Mouse (Mus musculus): ENCODE data around the gene Senp3.
A peak's percentile ranks its signal among the peaks of the same experiment; 100 is the strongest.

Senp3 gene

GRCm38 (mm10) chr11:69680136-69680855 is 1.6 kb downstream of the Senp3 start:
- DNase-seq = no peak

DNA sequence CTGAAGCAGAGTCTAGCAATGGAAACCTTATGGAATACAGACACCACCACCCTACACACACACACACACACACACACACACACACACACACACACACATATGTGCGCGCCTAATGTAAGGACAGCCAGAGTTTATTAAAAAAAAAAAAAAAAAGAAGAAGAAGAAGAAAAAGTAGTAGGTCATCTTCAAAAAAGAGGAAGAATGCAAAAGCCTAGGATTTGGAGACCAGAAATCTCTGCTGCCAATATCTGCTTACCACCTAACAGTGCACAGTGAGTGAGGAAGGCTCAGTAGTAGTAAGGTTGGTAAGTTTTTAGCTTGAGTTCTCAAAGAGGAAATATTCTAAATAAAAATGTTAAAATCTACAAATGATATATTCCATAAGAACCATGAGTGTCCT is 2.7 kb downstream of the Senp3 start:
- no peak for DNase-seq

DNA sequence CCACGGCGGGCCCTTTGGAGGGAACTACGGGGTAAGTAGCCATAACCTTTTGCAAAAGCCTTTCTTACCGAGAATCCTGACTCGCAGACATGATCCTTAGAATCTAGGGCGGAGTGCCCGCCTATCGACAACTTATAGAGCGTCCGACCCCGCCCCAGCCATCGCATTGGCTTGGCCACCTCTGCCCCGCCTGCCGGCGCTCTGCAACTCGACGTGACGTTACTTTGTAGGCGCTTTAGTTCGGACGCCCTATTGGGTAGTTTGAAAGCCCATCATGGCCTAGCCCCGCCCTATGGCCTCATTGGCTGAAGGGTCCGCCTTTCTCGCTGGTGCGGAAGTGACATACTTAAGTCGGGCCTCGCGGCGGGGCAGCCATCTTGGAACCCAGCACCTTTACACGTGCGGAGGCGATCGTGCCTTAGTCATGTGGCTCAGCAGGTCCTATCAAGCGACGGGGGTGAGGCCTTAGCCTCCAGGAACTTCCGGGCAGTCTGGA is 9.6 kb downstream of the Senp3 start, which contains the start of gene Eif4a1:
Gene Eif4a1, minus strand, starts transcription at position 213 of the 496 bp plus-strand sequence.
- DNase-seq = peak; percentile 100

- no peak for DNase-seq
Measured at GRCm38 (mm10) chr11:69671726-69672124, 10.2 kb downstream of the Senp3 start.

- peak; percentile 91 for DNase-seq
Measured at GRCm38 (mm10) chr11:69670786-69671725, 10.8 kb downstream of the Senp3 start.

GRCm38 (mm10) chr11:69666665-69667005 is 15.2 kb downstream of the Senp3 start:
- no peak for DNase-seq

DNA sequence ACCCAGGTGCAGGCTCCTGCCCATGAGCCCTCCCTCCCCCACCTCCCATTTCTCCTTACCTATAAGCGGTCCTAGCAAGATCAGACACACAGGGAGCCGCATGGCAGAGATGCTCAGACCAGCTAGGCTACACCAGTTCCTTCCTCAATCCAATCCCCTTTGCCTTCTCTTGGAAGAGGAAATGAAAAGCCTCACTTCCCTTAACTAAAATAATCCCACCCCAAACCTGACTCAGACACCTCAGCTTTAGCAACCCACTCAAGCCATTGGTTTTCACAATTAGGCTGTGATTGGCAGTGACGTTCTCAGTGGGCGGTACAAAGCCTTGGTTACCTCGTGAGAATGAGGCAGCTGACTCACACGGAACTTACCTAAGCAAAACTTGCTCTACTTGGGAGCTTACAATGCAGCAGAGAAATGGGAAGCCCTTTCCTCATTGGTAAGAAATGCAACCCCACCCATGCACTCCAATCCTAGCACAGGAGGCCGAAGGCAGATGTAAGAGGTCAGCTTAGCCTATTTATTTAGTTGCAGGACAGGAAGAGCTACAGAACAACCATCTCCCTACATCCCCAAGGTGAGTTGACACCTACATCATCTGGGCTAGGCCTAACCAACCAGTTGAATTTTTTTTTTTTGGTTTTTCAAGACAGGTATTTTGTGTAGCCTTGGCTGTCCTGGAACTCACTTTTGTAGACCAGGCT is 15.8 kb downstream of the Senp3 start, which contains the start of gene Cd68:
Gene Cd68, minus strand, starts transcription at position 193 of the 704 bp plus-strand sequence.
- peak; percentile 37 for DNase-seq

DNA sequence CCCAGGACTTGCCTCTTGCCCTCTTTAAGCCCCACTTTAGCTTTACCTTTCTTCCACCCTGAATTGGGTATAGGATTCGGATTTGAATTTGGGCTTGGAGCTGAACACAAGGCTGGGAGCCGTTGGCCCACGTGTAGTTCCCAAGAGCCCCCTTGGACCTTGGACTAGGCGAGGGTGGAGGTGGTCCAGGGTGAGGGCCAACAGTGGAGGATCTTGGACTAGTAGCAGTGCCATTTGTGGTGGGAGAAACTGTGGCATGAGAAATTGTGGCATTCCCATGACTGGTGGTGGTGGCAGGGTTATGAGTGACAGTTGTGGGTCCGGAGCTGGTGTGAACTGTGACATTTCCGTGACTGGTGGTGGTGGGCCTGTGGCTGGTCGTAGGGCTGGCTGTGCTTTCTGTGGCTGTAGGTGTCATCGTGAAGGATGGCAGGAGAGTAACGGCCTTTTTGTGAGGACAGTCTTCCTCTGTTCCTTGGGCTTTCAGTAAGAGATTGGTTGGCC is 16.4 kb downstream of the Senp3 start:
- no peak for DNase-seq

GRCm38 (mm10) chr11:69664841-69665240 is 17.0 kb downstream of the Senp3 start:
- DNase-seq = no peak

DNA sequence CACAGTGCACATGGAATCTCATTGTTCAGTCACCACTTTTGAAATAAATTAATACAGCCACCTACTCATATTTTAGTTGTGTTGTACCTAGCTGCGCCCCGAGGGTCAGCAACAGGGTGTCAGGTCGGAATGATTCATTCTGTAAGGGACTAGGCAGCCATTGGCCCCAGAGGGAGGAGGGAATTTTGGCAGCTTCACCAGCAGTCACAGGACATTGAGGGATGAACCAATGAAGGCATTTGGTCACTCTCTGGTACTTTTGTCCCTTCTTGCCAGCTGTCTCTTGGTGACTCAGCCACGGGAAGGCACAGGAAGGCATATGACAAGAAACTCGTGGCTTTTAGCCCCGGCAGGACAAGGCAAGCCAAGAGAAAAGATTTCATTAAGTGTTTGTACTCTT is 18.1 kb downstream of the Senp3 start:
- DNase-seq = peak; percentile 58

- peak; percentile 38 for DNase-seq
Measured at GRCm38 (mm10) chr11:69662967-69663671, 18.8 kb downstream of the Senp3 start.

DNA sequence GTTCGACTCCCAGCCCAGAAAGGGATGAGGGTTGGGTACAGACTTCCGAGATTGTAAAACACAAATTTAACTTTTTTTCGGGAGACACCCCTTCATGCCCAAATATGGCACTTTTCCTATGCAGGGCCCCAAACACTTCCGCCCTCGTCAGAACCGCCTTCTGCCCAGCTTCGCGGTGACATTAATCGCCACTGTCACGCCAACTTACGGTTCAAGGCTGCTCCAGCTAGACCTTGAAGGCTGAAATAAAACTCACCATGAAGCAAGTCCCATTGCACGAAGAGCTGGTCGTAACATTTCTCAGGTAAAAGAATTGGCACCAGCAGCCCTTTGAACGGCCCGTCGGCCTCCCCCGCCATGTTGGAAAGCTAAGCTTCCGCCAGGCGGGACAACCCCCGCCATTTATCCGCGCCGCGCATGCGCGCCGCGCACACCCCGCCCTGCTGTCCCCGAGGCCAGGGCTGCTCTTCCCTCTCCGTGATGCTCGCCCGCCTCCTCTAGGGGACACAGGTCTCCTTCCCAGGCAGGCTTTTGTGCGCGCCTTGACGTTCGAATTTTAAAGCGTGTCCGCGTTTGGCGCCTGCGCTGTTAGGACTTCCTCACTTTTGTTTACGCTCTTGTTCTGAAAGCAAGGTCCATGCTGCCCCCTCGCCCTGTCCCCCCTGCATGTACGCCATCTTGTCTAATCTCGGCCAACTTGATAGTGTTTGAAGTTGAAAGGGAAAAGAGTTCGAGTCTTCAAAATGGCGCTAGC is 19.5 kb downstream of the Senp3 start, which contains the start of gene Mpdu1:
Gene Mpdu1, minus strand, starts transcription at position 430 of the 754 bp plus-strand sequence.
- peak; percentile 96 for DNase-seq

- no peak for DNase-seq
Measured at GRCm38 (mm10) chr11:69661221-69661881, 20.5 kb downstream of the Senp3 start.

DNA sequence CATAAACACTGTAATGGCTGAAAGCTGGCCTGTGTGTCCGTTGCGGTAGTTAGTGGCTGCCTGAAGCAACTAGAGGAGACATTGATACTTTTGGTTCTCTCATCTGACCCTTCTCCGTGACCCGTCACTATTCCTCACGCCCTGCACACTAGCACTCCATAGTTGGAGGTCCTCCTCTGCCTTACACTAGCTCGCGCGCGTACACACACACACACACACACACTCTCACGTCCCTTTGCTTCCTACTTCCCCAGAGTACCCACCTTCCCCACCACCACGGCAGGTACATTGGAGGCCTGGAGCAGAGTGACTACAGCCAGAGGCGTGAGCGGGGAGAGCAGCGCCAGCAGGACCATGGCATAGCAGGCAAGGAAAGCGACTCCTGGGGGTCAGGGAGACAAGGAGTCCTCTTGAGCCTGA is 24.4 kb downstream of the Senp3 start:
- no peak for DNase-seq

DNA sequence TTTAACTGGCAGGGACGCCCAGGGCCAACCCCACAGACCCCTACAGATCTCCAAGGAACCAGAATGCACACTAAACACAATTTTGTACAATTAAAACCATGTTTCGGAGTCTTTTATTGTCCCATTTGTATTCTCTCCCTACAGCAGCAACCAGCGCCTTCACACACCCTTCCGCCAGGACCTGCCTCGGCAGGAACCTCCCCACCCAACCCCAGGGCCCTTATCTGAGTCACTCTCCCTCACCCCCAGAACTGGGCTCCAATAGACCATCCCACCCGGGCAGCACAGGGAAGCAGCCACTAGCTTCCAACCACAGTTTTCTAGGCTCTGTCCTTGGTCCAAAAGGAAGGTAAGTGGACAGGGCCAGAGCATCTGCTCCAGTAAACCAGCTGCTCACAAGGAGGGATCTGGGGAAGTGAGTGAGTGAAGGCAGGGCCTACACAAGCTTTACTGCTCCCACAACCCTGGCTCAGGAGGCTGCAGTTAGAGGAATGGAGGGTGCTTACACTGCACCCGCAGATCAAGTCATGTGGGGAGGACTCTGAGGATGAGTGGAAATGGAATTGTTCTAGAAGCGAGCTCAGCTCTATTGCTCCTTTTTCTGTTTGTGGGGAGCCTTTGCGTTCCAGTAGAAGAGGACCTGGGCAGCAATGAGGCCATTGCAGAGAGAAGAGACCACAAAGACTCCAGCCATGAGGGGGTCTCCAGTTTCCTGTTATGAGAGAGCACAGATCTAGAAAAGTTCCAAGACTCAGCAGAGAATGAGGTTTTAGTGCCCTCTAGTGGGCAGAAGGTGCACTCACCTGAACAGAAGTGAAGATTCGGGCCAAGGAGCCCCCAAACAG is 25.0 kb downstream of the Senp3 start:
- DNase-seq = no peak

GRCm38 (mm10) chr11:69656065-69656455 is 25.8 kb downstream of the Senp3 start:
- DNase-seq = no peak

DNA sequence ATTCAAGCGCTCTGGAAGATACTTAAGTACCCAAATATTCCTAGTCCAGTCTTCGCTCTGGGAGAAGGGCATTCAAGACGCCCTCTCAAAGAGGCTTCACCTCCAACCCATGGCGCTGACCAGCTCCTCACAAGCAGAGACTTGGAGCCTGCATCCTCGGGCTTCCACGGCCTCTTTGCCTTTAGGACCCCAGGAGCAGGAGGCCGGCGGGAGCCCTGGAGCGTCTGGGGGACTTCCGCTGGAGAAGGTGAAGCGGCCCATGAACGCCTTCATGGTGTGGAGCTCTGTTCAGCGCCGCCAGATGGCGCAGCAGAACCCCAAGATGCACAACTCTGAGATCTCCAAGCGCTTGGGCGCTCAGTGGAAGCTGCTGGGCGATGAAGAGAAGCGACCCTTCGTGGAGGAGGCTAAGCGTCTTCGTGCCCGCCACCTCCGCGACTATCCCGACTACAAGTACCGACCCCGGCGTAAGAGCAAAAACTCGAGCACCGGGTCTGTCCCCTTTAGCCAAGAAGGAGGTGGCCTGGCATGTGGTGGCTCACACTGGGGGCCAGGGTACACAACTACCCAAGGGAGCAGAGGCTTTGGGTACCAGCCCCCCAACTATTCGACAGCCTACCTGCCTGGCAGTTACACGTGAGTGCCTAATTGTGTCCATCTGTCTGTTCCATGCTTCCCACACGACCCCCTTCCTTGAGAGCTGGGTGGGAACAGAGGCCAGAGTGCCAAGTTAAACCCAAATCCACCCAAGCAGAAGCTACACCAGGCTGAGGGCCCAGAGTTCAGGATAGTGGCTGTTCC is 26.4 kb downstream of the Senp3 start, which contains the start of gene Sox15:
Gene Sox15, plus strand, starts transcription at position 51 of the 801 bp plus-strand sequence.
- DNase-seq = no peak

GRCm38 (mm10) chr11:69654760-69655159 is 27.1 kb downstream of the Senp3 start:
- DNase-seq = no peak

- DNase-seq = no peak
Measured at GRCm38 (mm10) chr11:69653399-69653798, 28.5 kb downstream of the Senp3 start.

All from kidney, adult 11 months (tissue).